Mouse (Mus musculus): ENCODE measurements at regions not wholly inside any gene's neighbourhood (a gene's known extent, or its start where the extent isn't known, plus 50 kb on each side); places are given as distances from the start of the nearest gene placed in this dataset.

GRCm38 (mm10) chr13:52116241-52116640, 269.8 kb downstream of the Gadd45g start:
- Histone ChIP-seq H3K27ac (ENCODE audit: low read length) (no peak overlapping the region), H3K27me3 (ENCODE audit: control insufficient read depth, insufficient read depth, low read depth, low read length) (no peaks in the 10 kb centered on the region), H3K9ac (ENCODE audit: low read length) (no peak overlapping the region), H3K9me3 (ENCODE audit: control insufficient read depth, low read length) (no peaks in the 10 kb centered on the region), H3K4me3 (ENCODE audit: low read length) (no peak overlapping the region), H3K4me1 (replicated peaks; ENCODE audit: control insufficient read depth, insufficient read depth, low read length) (peaks cover 11% of the 10 kb centered on the region), H3K36me3 (ENCODE audit: control insufficient read depth, insufficient read depth, low read length) (no peaks in the 10 kb centered on the region), H3K4me2 (ENCODE audit: low read depth, low read length) (no peak overlapping the region)
- WGBS: 56% methylated on average over 4 of the region's 4 CpGs
- ATAC-seq (ENCODE audit: low read depth): peak; percentile 44; the same call in 1 of the 2 replicates

- peaks cover 10% of the 10 kb centered on the region for H3K4me1 ChIP-seq (replicated peaks; ENCODE audit: control insufficient read depth, insufficient read depth, low read length)
- 59% methylated on average over 4 of the region's 4 CpGs for WGBS
- H3K27ac ChIP-seq (ENCODE audit: low read length): no peak overlapping the region
- no peak for ATAC-seq (ENCODE audit: low read depth)
- no peak overlapping the region for H3K4me2 ChIP-seq (ENCODE audit: low read depth, low read length)
- H3K9ac ChIP-seq (ENCODE audit: low read length): no peak overlapping the region
- H3K4me3 ChIP-seq (ENCODE audit: low read length): no peak overlapping the region
- no peaks in the 10 kb centered on the region for H3K36me3 ChIP-seq (ENCODE audit: control insufficient read depth, insufficient read depth, low read length)
- H3K27me3 ChIP-seq (ENCODE audit: control insufficient read depth, insufficient read depth, low read depth, low read length): no peaks in the 10 kb centered on the region
- no peaks in the 10 kb centered on the region for H3K9me3 ChIP-seq (ENCODE audit: control insufficient read depth, low read length)
Observed at GRCm38 (mm10) chr13:52116756-52117155, 270.3 kb downstream of the Gadd45g start.

DNA sequence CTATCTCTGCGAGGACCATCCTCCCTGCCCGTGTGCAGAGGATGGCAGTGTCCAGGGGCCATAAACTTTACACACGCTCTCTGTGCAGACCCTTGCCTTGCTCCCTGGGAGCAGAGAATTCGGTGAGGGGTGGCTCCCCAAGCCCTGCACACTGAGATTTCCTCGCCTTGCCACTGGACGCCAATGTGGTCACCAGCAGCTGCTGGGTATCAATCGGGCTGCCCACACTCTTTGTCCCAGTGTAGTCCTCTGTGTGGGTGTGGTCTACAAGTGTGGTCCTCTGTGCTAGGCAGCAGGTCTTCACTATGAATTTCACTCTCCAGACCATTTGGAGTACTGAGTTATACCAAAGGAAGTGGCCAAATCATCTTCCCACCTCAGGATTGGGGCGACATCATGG, 274.3 kb downstream of the Gadd45g start:
- Histone ChIP-seq H3K4me1 (replicated peaks; ENCODE audit: control insufficient read depth, insufficient read depth, low read length) (no peaks in the 10 kb centered on the region; the same call in 1 of the 2 replicates), H3K9me3 (ENCODE audit: control insufficient read depth, low read length) (no peaks in the 10 kb centered on the region), H3K36me3 (ENCODE audit: control insufficient read depth, insufficient read depth, low read length) (no peaks in the 10 kb centered on the region), H3K4me3 (ENCODE audit: low read length) (no peak overlapping the region), H3K9ac (ENCODE audit: low read length) (no peak overlapping the region), H3K27ac (ENCODE audit: low read length) (no peak overlapping the region), H3K27me3 (ENCODE audit: control insufficient read depth, insufficient read depth, low read depth, low read length) (no peaks in the 10 kb centered on the region), H3K4me2 (ENCODE audit: low read depth, low read length) (no peak overlapping the region)
- WGBS: 85% methylated on average over 8 of the region's 8 CpGs
- no peak for ATAC-seq (ENCODE audit: low read depth)

GRCm38 (mm10) chr13:52125037-52125436, 278.6 kb downstream of the Gadd45g start:
- no peak overlapping the region for H3K4me3 ChIP-seq (ENCODE audit: low read length)
- H3K4me1 ChIP-seq (replicated peaks; ENCODE audit: control insufficient read depth, insufficient read depth, low read length): no peaks in the 10 kb centered on the region
- H3K4me2 ChIP-seq (ENCODE audit: low read depth, low read length): no peak overlapping the region
- no peaks in the 10 kb centered on the region for H3K36me3 ChIP-seq (ENCODE audit: control insufficient read depth, insufficient read depth, low read length)
- H3K9ac ChIP-seq (ENCODE audit: low read length): no peak overlapping the region
- 67% methylated on average over 4 of the region's 4 CpGs for WGBS
- no peak overlapping the region for H3K27ac ChIP-seq (ENCODE audit: low read length)
- no peak for ATAC-seq (ENCODE audit: low read depth)
- H3K9me3 ChIP-seq (ENCODE audit: control insufficient read depth, low read length): no peaks in the 10 kb centered on the region
- no peaks in the 10 kb centered on the region for H3K27me3 ChIP-seq (ENCODE audit: control insufficient read depth, insufficient read depth, low read depth, low read length)

DNA sequence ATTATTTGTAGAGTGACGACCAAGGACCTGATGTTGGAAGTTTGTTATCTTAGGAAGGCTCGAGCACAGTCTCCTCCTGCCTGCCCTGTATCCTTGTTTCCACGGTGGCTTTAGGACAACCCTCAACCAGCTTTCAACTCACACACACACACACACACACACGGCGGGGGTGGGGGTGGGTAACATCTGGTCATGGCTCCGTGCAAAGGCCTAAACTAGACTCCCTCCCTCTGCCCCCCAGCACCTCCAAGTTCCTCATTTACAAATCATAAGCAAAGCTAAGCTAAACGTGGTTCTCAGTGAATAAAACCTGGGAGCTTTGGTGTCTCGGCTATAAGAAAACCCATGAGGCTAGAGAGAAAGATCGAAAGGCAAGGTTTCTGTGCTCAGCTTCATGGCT, 281.3 kb downstream of the Gadd45g start:
- H3K9ac ChIP-seq (ENCODE audit: low read length): no peak overlapping the region
- no peak overlapping the region for H3K4me2 ChIP-seq (ENCODE audit: low read depth, low read length)
- no peaks in the 10 kb centered on the region for H3K27me3 ChIP-seq (ENCODE audit: control insufficient read depth, insufficient read depth, low read depth, low read length)
- no peak overlapping the region for H3K4me3 ChIP-seq (ENCODE audit: low read length)
- peaks cover 5% of the 10 kb centered on the region for H3K9me3 ChIP-seq (ENCODE audit: control insufficient read depth, low read length)
- no peak for ATAC-seq (ENCODE audit: low read depth)
- H3K36me3 ChIP-seq (ENCODE audit: control insufficient read depth, insufficient read depth, low read length): no peaks in the 10 kb centered on the region
- H3K4me1 ChIP-seq (replicated peaks; ENCODE audit: control insufficient read depth, insufficient read depth, low read length): no peaks in the 10 kb centered on the region
- no peak overlapping the region for H3K27ac ChIP-seq (ENCODE audit: low read length)
- WGBS: 58% methylated on average over 9 of the region's 9 CpGs

- Histone ChIP-seq H3K4me2 (ENCODE audit: low read depth, low read length) (no peak overlapping the region), H3K27ac (ENCODE audit: low read length) (no peak overlapping the region), H3K4me3 (ENCODE audit: low read length) (no peak overlapping the region), H3K4me1 (replicated peaks; ENCODE audit: control insufficient read depth, insufficient read depth, low read length) (no peaks in the 10 kb centered on the region), H3K36me3 (ENCODE audit: control insufficient read depth, insufficient read depth, low read length) (no peaks in the 10 kb centered on the region), H3K27me3 (ENCODE audit: control insufficient read depth, insufficient read depth, low read depth, low read length) (no peaks in the 10 kb centered on the region), H3K9ac (ENCODE audit: low read length) (no peak overlapping the region), H3K9me3 (ENCODE audit: control insufficient read depth, low read length) (peaks cover 5% of the 10 kb centered on the region)
- ATAC-seq (ENCODE audit: low read depth): no peak
- WGBS: 77% methylated on average over 4 of the region's 4 CpGs
Observed at GRCm38 (mm10) chr13:52129466-52129865, 283.0 kb downstream of the Gadd45g start.

DNA sequence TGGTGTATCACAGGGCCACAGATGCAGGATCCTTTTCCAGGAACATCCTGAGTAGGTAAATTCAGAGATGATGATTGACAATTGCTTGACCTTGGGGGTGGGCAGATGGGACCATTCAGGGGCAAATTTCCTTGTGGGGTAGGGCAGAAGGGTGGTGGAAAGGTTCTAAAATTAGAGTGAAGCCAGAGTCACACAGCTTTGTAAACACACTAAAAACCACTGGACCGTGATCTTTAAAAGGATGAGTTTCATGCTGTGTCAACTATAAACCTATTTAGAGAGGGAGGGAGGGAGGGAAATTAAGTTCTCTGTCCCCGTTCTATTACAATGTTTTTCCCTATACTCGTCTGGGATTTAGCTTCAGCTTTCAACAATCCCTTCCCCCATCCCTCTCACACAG, 286.7 kb downstream of the Gadd45g start:
- H3K4me1 ChIP-seq (replicated peaks; ENCODE audit: control insufficient read depth, insufficient read depth, low read length): no peaks in the 10 kb centered on the region
- no peaks in the 10 kb centered on the region for H3K27me3 ChIP-seq (ENCODE audit: control insufficient read depth, insufficient read depth, low read depth, low read length)
- H3K4me2 ChIP-seq (ENCODE audit: low read depth, low read length): no peak overlapping the region
- no peak overlapping the region for H3K9ac ChIP-seq (ENCODE audit: low read length)
- no peak overlapping the region for H3K27ac ChIP-seq (ENCODE audit: low read length)
- no peak overlapping the region for H3K4me3 ChIP-seq (ENCODE audit: low read length)
- ATAC-seq (ENCODE audit: low read depth): no peak
- no peaks in the 10 kb centered on the region for H3K36me3 ChIP-seq (ENCODE audit: control insufficient read depth, insufficient read depth, low read length)
- 58% methylated on average over 3 of the region's 3 CpGs for WGBS
- peaks cover 5% of the 10 kb centered on the region for H3K9me3 ChIP-seq (ENCODE audit: control insufficient read depth, low read length)

DNA sequence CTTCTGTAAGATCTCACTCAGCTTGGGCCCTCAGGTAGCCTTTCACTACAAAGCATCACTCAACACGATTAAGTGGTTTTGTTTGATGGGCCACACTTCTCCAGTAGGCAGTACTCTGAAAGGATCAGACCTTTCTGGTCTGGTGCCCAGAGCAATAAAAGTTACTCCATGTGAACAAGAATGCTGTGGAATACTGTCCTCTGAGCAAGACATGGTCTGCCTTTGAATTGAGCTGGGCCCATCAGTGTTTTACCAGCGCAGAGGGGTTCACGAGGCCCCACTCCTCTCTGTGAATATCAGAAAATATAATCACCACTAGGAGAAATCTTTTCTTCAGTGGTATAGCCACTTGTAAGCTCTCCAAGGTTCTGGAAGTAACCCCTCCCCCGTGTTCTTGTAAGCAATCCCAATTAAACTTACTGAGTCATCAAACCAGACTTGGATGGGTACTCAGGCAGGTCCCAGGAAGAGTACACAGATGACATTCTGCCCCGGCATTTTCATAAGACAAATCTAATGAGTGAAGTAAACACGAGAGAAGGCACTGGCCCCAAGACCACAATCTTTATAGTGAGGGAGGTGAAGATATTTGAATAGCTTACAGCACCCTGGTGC, 292.0 kb downstream of the Gadd45g start:
- no peak overlapping the region for H3K9ac ChIP-seq (ENCODE audit: low read length)
- H3K4me2 ChIP-seq (ENCODE audit: low read depth, low read length): no peak overlapping the region
- no peaks in the 10 kb centered on the region for H3K4me1 ChIP-seq (replicated peaks; ENCODE audit: control insufficient read depth, insufficient read depth, low read length)
- no peak overlapping the region for H3K27ac ChIP-seq (ENCODE audit: low read length)
- no peaks in the 10 kb centered on the region for H3K9me3 ChIP-seq (ENCODE audit: control insufficient read depth, low read length)
- ATAC-seq (ENCODE audit: low read depth): no peak
- no peaks in the 10 kb centered on the region for H3K27me3 ChIP-seq (ENCODE audit: control insufficient read depth, insufficient read depth, low read depth, low read length)
- WGBS: 63% methylated on average over 6 of the region's 6 CpGs
- no peaks in the 10 kb centered on the region for H3K36me3 ChIP-seq (ENCODE audit: control insufficient read depth, insufficient read depth, low read length)
- H3K4me3 ChIP-seq (ENCODE audit: low read length): no peak overlapping the region

GRCm38 (mm10) chr13:52139140-52139809, 292.8 kb downstream of the Gadd45g start:
- Histone ChIP-seq H3K27me3 (ENCODE audit: control insufficient read depth, insufficient read depth, low read depth, low read length) (no peaks in the 10 kb centered on the region), H3K9me3 (ENCODE audit: control insufficient read depth, low read length) (no peaks in the 10 kb centered on the region), H3K36me3 (ENCODE audit: control insufficient read depth, insufficient read depth, low read length) (no peaks in the 10 kb centered on the region), H3K4me2 (ENCODE audit: low read depth, low read length) (no peak overlapping the region), H3K4me1 (replicated peaks; ENCODE audit: control insufficient read depth, insufficient read depth, low read length) (no peaks in the 10 kb centered on the region), H3K9ac (ENCODE audit: low read length) (no peak overlapping the region), H3K4me3 (ENCODE audit: low read length) (no peak overlapping the region), H3K27ac (ENCODE audit: low read length) (no peak overlapping the region)
- no peak for ATAC-seq (ENCODE audit: low read depth)
- WGBS: 34% methylated on average over 15 of the region's 15 CpGs
